Mouse (Mus musculus) liver, embryonic 14.5 days (tissue): ENCODE results near the gene Gmcl1.

Experiments used
- CTCF ChIP-seq: IDR thresholded peaks from 2 replicates; pipeline ENCODE4 v1.5.1; 2016; ENCODE audit warnings: antibody characterized with exemption, low read depth, control low read depth
- EP300 ChIP-seq: IDR thresholded peaks from 2 replicates; pipeline ENCODE4 v1.6.1; 2016; ENCODE audit warnings: antibody characterized with exemption, low read depth

DNA sequence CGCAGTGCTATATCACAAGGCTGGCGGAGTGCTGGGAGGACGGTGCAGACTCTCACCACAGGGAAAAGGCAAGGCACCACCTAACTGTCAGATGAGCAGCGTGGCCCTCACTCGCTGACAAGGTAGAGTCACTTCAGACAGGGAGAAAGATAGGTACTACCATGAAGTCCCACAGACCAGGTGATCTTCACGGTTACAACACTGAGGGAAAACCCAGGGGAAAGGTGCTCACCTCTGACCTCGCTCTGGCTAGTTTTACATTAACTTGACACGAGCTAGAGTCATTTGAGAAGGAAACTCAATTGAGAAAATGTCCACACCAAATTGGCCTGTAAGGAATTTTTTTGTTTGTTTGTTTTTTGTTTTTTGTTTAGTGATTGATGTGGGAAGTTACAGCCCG, 30.6 kb downstream of the Gmcl1 start:
- TF ChIP-seq CTCF: no peak
- TF ChIP-seq EP300: no peak
